Mouse (Mus musculus): ENCODE measurements around the gene Tpgs1. TPM values are rescaled to one million over a fixed set of nuclear protein-coding genes. Genes with fewer than 3 reads are reported as not detected.
"Not testable (repeated sequence)": the region's sequence is repeated elsewhere in the genome, so short reads cannot be mapped to it uniquely, and the experiment has no call there.

Tpgs1 gene
- total RNA-seq, 4 experiments from 2014 or later = 37.8 to 41.6 (median 39.3) TPM

DNA sequence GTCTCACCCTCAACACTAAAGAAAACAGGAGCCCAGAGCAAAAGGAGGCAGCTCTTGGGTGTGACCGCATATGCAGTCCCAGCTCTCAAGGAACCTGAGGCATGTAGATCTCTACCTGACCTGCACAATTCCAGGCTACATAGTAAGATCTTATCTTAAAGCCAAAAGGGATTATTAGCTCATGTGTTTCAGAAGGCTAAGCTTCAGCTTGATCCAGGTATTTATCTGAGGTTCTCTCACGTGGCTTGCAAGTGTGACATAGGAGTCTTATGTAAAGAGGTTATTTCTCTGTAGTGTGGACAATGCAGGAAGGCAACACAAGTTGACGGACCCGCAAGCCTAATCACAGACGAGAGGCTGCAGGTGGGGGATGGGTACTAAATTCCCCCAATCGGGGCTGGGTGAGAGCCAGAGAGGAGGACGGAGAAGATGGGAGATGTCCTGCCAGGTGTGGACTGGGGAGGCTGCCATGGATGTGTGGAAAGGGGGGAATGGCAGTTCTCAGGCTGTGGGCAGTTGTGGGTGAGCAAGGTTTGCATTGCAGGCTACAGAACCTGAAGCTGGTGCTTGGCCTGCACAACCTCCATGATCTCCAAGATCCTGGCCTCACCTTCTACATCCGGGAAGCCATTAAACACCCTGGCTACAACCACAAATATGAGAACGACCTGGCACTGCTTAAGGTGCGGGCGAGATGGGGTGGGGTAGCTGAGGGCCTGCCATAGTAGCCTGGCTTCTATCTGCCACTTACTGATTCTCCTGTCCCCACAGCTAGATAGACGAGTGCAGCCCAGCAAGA lies 24.6 kb downstream of the Tpgs1 start:
- DNase-seq = no peak

GRCm38 (mm10) chr10:79694379-79694655 lies 25.1 kb downstream of the Tpgs1 start:
- no peak for DNase-seq

GRCm38 (mm10) chr10:79695231-79696128 lies 26.3 kb downstream of the Tpgs1 start:
- DNase-seq = no peak

DNA sequence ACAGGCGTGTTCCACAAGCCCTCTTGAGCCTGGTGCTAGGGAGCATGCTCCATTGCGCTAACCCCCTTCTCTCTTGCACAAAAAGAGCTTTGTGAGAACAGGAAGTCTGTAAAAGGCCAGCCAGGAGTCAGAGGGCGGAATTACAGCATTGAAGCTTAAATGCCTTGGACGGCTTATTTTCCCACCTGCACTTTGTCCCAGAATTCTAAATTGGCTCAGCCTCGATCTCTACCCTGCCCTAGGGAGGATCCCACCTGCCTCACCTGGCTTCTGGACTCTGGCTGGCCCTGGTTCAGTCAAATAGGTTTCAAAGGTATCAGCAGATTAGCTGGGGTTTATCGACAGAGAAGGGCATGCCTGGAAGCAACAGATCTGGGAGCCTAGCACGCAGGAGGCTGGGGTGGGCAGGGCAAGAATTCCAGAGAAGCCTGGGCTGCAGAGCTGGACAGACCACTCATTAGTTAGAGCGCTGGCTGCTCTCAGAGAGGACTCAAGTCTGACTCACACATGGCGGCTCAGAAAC lies 27.0 kb downstream of the Tpgs1 start:
- no peak for DNase-seq

GRCm38 (mm10) chr10:79697916-79698315 lies 28.7 kb downstream of the Tpgs1 start:
- no peak for DNase-seq

DNA sequence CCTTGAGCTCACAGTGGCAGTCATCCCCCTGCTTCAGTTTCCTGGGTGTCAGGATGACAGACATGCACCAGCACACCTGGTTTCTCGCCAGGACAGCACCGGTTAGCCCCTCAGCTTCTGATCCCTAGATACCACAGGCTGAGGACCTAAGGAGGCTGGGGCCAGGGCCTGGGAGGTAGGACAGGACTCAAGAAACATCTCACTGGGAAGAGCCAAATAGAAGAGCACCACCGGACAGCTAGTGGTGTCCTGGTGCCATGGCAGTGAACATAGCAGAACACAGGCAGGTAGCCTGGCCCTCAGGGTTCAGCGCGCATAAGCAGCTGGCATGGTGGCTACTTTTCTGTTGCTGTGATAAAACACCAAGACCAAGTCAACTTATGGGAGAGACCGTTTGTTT lies 29.3 kb downstream of the Tpgs1 start:
- DNase-seq = no peak

DNA sequence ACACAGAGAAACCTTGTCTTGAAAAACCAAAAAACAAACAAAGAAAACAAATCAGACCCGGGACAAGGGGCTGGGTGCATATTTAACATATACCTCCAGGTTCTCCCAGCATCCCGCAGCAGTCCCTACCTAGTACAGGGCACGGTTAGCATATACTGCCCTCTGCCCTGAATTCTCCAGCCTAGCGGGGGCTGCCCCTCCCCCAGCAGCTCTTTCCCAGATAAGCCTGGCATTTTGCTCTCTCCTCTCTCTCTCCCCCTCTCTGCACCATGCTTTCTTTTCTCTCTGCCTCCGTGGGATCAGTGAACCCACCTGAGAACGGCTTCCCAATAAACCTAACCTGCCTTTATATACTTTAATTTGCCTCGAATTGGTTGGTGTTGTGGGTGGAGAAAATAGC lies 31.5 kb downstream of the Tpgs1 start:
- DNase-seq = no peak

DNA sequence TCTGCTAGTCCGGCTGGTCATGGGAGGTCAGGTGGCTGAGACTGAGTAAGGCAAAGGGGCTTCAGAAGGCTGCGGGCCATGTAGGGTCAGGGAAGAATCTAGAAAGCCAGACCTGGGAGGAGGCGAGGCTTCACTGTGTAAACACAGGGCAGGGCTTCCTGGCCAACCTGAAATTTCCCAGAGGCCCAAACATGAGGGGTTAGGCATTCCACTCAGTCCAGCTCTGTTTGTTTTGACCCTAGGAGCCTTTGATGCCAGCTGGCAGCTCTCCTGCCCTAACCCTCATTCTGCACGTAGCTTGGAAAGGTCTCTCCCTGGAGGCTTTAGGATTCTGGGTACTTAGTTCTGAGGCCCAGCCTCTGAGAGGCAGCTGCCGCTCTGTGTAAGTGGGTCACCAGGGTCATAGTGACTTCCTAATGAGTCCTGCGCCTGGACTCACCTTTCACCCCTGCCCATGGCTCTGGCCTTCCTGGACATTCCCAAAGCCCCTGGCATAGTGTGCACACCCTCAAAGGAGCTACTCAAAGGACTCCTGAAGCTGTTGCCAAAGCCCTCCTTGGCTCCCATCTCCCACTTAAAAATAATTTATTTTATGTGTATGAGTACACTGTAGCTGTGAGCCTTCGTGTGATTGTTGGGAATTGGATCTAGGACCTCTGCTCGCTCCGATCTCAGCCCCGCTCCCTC lies 32.4 kb downstream of the Tpgs1 start:
- no peak for DNase-seq

DNA sequence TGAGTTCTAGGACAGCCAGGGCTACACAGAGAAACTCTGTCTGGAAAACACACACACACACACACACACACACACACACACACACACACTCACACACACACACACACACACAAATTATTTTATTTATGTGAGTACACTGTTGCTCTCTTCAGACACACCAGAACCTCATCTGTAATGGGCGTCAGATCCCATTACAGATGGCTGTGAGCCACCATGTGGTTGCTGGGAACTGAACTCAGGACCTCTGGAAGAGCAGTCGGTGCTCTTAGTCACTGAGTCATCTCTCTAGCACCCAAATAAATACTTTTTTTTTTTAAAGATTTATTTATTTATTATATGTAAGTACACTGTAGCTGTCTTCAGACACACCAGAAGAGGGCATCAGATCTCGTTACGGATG lies 33.8 kb downstream of the Tpgs1 start:
- DNase-seq = not testable (repeated sequence)

GRCm38 (mm10) chr10:79703541-79703940 lies 34.4 kb downstream of the Tpgs1 start:
- no peak for DNase-seq

DNA sequence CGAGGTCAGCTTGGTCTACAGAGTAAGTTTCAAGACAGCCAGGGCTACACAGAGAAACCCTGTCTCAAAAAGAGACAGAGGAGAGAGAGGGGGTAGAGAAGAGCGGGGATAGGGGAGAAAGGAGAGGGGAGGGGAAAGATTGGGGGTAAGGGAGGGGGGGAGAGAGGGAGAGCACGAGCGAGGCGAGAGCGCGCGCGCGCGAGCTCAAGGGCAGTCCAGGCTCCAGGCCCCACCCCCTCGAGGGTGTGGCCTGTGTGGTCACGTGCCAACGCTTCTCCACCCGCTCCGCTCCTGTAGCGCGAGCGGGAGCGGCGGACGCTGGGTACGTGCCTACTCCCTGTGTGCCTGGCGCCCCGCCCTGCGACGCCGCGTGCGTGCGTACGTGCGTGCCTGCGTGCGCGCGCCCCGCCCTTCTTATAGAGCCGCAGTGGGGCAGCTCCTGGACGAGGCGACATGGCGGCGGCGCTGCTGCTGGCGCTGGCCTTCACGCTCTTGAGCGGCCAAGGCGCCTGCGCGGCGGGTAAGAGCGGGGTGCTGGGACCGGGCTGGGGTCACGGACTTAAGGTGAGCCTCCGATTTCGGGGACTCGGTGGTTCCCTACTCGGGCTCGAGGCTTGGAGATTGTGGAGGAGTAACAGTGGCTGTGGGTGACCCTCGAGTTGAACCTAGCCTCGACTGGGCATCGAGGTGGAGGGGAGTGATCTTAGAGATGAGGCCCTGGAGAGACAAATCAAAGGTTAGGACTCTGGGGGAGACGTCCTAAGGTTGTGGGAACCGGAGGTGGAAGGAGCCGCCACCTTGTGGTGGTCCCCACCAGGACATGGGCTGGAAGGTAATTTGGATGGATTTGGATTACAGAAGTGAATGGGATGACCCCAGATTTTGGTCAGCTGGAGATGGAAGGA lies 35.1 kb downstream of the Tpgs1 start, which contains the start of gene Bsg:
TSS of gene Bsg (plus strand) at position 427 of the 905 bp plus-strand sequence.
- peak; percentile 98 for DNase-seq

DNA sequence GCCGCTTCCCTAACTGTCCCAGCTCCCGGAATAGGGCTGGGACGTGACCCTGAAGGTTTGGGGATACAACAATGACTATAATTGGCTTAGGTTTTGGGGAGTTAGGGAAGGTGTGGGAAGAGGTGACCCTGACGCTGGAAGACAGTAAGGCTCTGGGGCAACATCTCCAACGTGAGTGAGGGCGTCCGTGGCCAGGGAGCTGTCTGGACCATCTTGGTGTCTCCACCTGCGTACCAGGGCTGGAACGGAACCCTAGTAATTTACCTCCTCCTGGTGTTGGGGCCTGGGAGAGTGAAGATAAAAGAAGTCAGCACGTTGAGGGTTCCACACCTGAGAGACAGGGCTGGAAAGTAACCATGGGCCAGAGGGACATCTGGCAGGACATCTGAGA lies 35.8 kb downstream of the Tpgs1 start:
- no peak for DNase-seq

DNA sequence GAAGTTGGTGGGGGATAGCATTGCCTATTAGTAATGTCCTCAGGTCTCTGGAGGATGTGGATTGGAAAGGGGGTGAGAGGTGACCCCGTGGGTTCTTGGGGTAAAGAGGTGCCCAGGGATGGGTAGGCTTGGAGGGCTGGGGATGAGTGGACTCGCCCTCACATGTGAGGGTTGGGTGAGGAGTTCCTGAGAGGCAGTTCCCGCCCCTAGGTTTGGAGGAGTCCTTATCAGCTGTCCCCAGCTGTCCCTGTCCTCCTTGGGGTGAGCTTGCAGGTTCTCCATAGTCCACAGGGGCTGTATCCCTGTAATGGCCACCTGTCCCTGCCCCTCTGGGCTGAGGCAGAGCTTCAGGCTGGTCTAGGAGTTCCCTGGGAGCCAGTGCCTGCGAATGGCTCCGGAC lies 36.8 kb downstream of the Tpgs1 start:
- no peak for DNase-seq

GRCm38 (mm10) chr10:79706406-79707094 lies 37.4 kb downstream of the Tpgs1 start:
- DNase-seq = no peak

GRCm38 (mm10) chr10:79707162-79707561 lies 38.0 kb downstream of the Tpgs1 start:
- no peak for DNase-seq

DNA sequence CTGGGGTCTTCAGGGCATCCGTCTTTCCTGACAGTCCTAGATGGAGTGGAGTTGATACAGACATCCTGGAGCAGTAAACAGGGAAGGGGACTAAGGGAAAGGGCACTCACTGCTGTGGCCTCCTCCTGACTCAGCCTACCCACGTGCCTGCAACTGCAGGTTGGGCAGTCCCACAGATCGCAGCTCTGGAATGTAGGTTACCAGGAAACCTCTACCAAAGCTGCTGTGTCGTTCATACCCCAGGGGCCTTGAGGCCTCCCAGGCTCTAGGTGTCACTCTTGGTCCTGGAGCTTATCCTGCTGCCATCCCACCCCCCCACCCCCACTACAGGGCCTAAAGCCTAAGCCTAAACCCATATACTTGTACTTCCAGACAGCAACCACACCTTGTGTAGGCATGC lies 38.6 kb downstream of the Tpgs1 start:
- DNase-seq = no peak

DNA sequence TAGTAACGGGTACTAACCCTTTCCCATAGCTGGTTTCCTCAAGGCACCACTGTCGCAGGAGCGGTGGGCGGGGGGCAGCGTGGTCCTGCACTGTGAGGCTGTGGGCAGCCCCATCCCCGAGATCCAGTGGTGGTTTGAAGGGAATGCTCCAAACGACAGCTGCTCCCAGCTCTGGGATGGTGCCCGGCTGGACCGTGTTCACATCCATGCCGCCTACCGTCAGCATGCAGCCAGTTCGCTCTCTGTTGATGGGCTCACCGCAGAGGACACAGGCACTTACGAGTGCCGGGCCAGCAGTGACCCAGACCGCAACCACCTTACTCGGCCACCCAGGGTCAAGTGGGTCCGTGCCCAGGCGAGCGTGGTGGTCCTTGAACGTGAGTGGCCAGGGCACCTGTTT lies 39.5 kb downstream of the Tpgs1 start:
- no peak for DNase-seq

- DNase-seq = no peak
These were observed 40.1 kb downstream of the Tpgs1 start for GRCm38 (mm10) chr10:79709307-79709706.

DNA sequence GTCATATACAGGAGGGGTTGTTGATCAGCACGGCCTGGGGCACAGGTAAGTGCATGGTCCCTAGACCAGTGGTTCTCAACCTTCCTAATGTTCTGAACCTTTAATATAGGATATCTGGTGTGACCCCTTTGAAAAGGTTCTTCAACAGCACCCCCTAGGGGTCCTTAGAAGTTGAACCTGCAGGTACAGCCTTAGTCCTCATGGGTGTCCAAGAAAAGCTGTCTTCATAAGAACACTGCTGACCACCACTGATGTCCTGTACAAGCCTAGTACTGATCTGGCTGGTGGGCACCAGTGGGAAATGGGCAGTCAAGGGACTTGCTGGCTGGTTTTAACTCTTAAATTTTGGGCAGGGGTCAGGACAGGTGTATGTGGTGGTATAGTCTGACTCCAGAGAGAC lies 42.9 kb downstream of the Tpgs1 start:
- DNase-seq = no peak

DNA sequence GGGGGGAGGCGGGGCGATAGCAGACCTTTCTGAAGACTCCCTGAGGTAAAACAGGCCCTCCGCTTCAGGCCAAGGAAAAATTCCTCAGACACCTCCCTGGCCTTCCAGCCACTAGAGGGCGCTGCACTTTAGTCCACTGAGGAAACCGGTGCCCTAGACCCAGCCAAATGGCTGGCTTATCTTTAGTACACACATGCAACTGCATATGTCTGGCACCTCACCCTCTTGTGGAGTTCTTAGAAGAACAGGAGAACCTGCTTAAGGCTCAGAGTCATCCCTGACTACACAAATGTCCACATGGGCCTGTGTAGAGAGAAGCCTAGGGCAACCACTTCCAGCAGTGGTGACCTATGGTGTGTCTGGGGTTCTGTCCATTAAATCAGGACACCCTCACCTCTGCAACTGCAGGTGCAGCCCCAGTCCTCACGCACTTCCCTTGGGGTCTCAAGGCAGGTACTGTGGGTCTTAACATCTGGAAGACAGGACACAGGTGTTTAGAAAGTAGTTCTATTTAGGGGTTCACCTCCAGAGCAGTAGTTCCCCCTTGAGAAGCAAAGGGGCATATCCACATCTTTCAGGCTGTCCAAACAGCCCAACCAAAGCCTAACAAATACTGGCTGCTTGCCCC lies 43.4 kb downstream of the Tpgs1 start:
- DNase-seq = no peak

GRCm38 (mm10) chr10:79713163-79713562 lies 44.0 kb downstream of the Tpgs1 start:
- no peak for DNase-seq

Measured in adrenal gland, adult 8-10 months (tissue).